Mouse (Mus musculus) kidney, embryonic 16.5 days (tissue): ENCODE results near the gene Tunar. TPM values are rescaled to one million over a fixed set of nuclear protein-coding genes. Genes with fewer than 3 reads are reported as not detected.

ENCODE experiments used
- ATAC-seq: fragments of 200-750 bp; cut with Nextera tagmentation; 2 replicates; pipeline ENCODE4 v1.8.0; 2017; ENCODE audit warnings: moderate TSS enrichment; ENCODE audit not compliant: low FRiP score, low TSS enrichment
- H3K27ac ChIP-seq: fragments of 300-500 bp; sonication (generic); 2 replicates; pipeline ENCODE4 v1.5.1; 2014; ENCODE audit warnings: low read length
- H3K27me3 ChIP-seq: fragments of 300-500 bp; sonication (generic); 2 replicates; pipeline ENCODE4 v1.6.1; 2014; ENCODE audit warnings: low read length, control low read depth, mixed read lengths; ENCODE audit not compliant: insufficient read depth
- H3K36me3 ChIP-seq: fragments of 300-500 bp; sonication (generic); 2 replicates; pipeline ENCODE4 v1.6.1; 2014; ENCODE audit warnings: low read length, control low read depth, mixed read lengths; ENCODE audit not compliant: insufficient read depth
- H3K4me1 ChIP-seq: fragments of 300-500 bp; sonication (generic); 2 replicates; pipeline ENCODE4 v1.6.1; 2014; ENCODE audit warnings: low read length, control low read depth, mixed read lengths; ENCODE audit not compliant: insufficient read depth
- H3K4me2 ChIP-seq: fragments of 300-500 bp; sonication (generic); replicated peaks from 2 replicates; pipeline ENCODE4 v1.6.1; 2014; ENCODE audit warnings: low read depth, low read length
- H3K4me3 ChIP-seq: fragments of 300-500 bp; sonication (generic); 2 replicates; pipeline ENCODE4 v1.5.1; 2014; ENCODE audit warnings: mild to moderate bottlenecking, low read length
- H3K9ac ChIP-seq: fragments of 300-500 bp; sonication (generic); replicated peaks from 2 replicates; pipeline ENCODE4 v1.6.1; 2014; ENCODE audit warnings: low read length
- H3K9me3 ChIP-seq: fragments of 300-500 bp; sonication (generic); 2 replicates; pipeline ENCODE4 v1.6.1; 2016; ENCODE audit warnings: low read length, control low read depth
- WGBS: fragments of 180-500 bp; shearing (Covaris S2); extraction: QIAGEN DNeasy Blood & Tissue Kit; methylation state at CpG from one replicate; pipeline ENCODE4 v1.1.7; 2014; 5-methylcytosine and 5-hydroxymethylcytosine counted together
- polyA plus RNA-seq: library from polyadenylated mRNA; unstranded; fragments of >200 nt; fragmentation: Nextera tagmentation; extraction: Ambion mirVana; gene quantifications from 2 replicates; pipeline ENCODE4 v1.2.1, GENCODE M21; 2015

Tunar gene
- polyA plus RNA-seq, 1 experiment from 2014 or later = 0.05 TPM

GRCm38 (mm10) chr12:105376976-105377375, 43.3 kb downstream of the Tunar start:
- ATAC-seq = no peak
- no peak overlapping the region for H3K9ac ChIP-seq
- H3K4me3 ChIP-seq = no peak overlapping the region
- H3K27ac ChIP-seq = no peak overlapping the region
- H3K36me3 ChIP-seq = no peaks in the 10 kb centered on the region
- no peaks in the 10 kb centered on the region for H3K27me3 ChIP-seq
- 34% methylated on average over 12 of the region's 12 CpGs for WGBS
- no peaks in the 10 kb centered on the region for H3K4me1 ChIP-seq
- H3K4me2 ChIP-seq = no peak overlapping the region
- H3K9me3 ChIP-seq = no peaks in the 10 kb centered on the region

GRCm38 (mm10) chr12:105382733-105383132, 49.1 kb downstream of the Tunar start:
- H3K4me3 ChIP-seq = no peak overlapping the region

GRCm38 (mm10) chr12:105394671-105395070, 61.0 kb downstream of the Tunar start:
- WGBS = 88% methylated on average over 7 of the region's 7 CpGs
- Histone ChIP-seq H3K4me3 (no peak overlapping the region), H3K9me3 (peaks cover 4% of the 10 kb centered on the region; the same call in 1 of the 2 replicates), H3K4me1 (no peaks in the 10 kb centered on the region), H3K36me3 (no peaks in the 10 kb centered on the region), H3K4me2 (no peak overlapping the region), H3K27me3 (no peaks in the 10 kb centered on the region), H3K27ac (no peak overlapping the region), H3K9ac (no peak overlapping the region)
- ATAC-seq = no peak

More at GRCm38 (mm10) chr12:105382733-105383132, 49.1 kb downstream of the Tunar start:
- no peak overlapping the region for H3K27ac ChIP-seq
- no peak overlapping the region for H3K9ac ChIP-seq
- ATAC-seq = 0 out of 2 replicates have a peak, but pooled peaks have one; percentile 36
- H3K4me1 ChIP-seq = no peaks in the 10 kb centered on the region
- no peaks in the 10 kb centered on the region for H3K9me3 ChIP-seq
- 23% methylated on average over 7 of the region's 7 CpGs for WGBS
- H3K4me2 ChIP-seq = no peak overlapping the region
- H3K36me3 ChIP-seq = no peaks in the 10 kb centered on the region
- H3K27me3 ChIP-seq = no peaks in the 10 kb centered on the region

GRCm38 (mm10) chr12:105398172-105398571, 64.5 kb downstream of the Tunar start:
- peak; percentile 59; the same call in 1 of the 2 replicates for ATAC-seq
- Histone ChIP-seq H3K4me1 (no peaks in the 10 kb centered on the region), H3K9ac (no peak overlapping the region), H3K4me2 (no peak overlapping the region), H3K9me3 (peaks cover 7% of the 10 kb centered on the region; the same call in 1 of the 2 replicates), H3K36me3 (no peaks in the 10 kb centered on the region), H3K4me3 (no peak overlapping the region), H3K27me3 (no peaks in the 10 kb centered on the region), H3K27ac (no peak overlapping the region)
- 40% methylated on average over 5 of the region's 5 CpGs for WGBS

GRCm38 (mm10) chr12:105403742-105404141, 70.1 kb downstream of the Tunar start:
- Histone ChIP-seq H3K4me1 (no peaks in the 10 kb centered on the region), H3K36me3 (no peaks in the 10 kb centered on the region), H3K27me3 (no peaks in the 10 kb centered on the region), H3K9ac (no peak overlapping the region), H3K27ac (no peak overlapping the region), H3K4me3 (no peak overlapping the region), H3K9me3 (peaks cover 7% of the 10 kb centered on the region; the same call in 1 of the 2 replicates), H3K4me2 (no peak overlapping the region)
- 91% methylated on average over 5 of the region's 5 CpGs for WGBS
- no peak for ATAC-seq

- Histone ChIP-seq H3K4me2 (no peak overlapping the region), H3K27ac (no peak overlapping the region), H3K9me3 (no peaks in the 10 kb centered on the region), H3K4me3 (no peak overlapping the region), H3K4me1 (no peaks in the 10 kb centered on the region), H3K9ac (no peak overlapping the region), H3K27me3 (no peaks in the 10 kb centered on the region), H3K36me3 (no peaks in the 10 kb centered on the region)
- no peak for ATAC-seq
- 60% methylated on average over 6 of the region's 6 CpGs for WGBS
Observed at GRCm38 (mm10) chr12:105406008-105406407, 72.3 kb downstream of the Tunar start.

GRCm38 (mm10) chr12:105413909-105414308, 80.2 kb downstream of the Tunar start:
- no peak for ATAC-seq
- Histone ChIP-seq H3K4me3 (no peak overlapping the region), H3K9me3 (no peaks in the 10 kb centered on the region), H3K4me1 (no peaks in the 10 kb centered on the region), H3K27ac (no peak overlapping the region), H3K27me3 (no peaks in the 10 kb centered on the region), H3K36me3 (no peaks in the 10 kb centered on the region), H3K9ac (no peak overlapping the region), H3K4me2 (no peak overlapping the region)
- 88% methylated on average over 8 of the region's 8 CpGs for WGBS

- Histone ChIP-seq H3K9ac (no peak overlapping the region), H3K4me1 (no peaks in the 10 kb centered on the region), H3K27me3 (no peaks in the 10 kb centered on the region), H3K4me3 (no peak overlapping the region), H3K36me3 (no peaks in the 10 kb centered on the region), H3K9me3 (no peaks in the 10 kb centered on the region), H3K4me2 (no peak overlapping the region), H3K27ac (no peak overlapping the region)
- ATAC-seq = peak; percentile 59; the same call in 1 of the 2 replicates
- 24% methylated on average over 6 of the region's 6 CpGs for WGBS
Observed at GRCm38 (mm10) chr12:105420476-105420875, 86.8 kb downstream of the Tunar start.

GRCm38 (mm10) chr12:105426541-105426940, 92.9 kb downstream of the Tunar start:
- Histone ChIP-seq H3K4me1 (no peaks in the 10 kb centered on the region), H3K4me3 (no peak overlapping the region)
- WGBS = 72% methylated on average over 7 of the region's 7 CpGs

GRCm38 (mm10) chr12:105427039-105427757, 93.5 kb downstream of the Tunar start:
- H3K27me3 ChIP-seq = no peaks in the 10 kb centered on the region
- H3K9ac ChIP-seq = no peak overlapping the region
- no peaks in the 10 kb centered on the region for H3K36me3 ChIP-seq
- H3K4me3 ChIP-seq = no peak overlapping the region
- H3K4me1 ChIP-seq = no peaks in the 10 kb centered on the region
- peak; percentile 71; the same call in 1 of the 2 replicates for ATAC-seq
- H3K9me3 ChIP-seq = no peaks in the 10 kb centered on the region
- peak overlapping the region; percentile 41 for H3K4me2 ChIP-seq
- no peak overlapping the region for H3K27ac ChIP-seq
- 25% methylated on average over 10 of the region's 10 CpGs for WGBS

More at GRCm38 (mm10) chr12:105426541-105426940, 92.9 kb downstream of the Tunar start:
- Histone ChIP-seq H3K27ac (no peak overlapping the region), H3K27me3 (no peaks in the 10 kb centered on the region), H3K9ac (no peak overlapping the region), H3K4me2 (no peak overlapping the region), H3K36me3 (no peaks in the 10 kb centered on the region), H3K9me3 (no peaks in the 10 kb centered on the region)
- ATAC-seq = no peak
